Mouse (Mus musculus): ENCODE results near the gene Gm20388. TPM values are rescaled to one million over a fixed set of nuclear protein-coding genes. Genes with fewer than 3 reads are reported as not detected.

Gm20388 gene
- polyA plus RNA-seq, 1 experiment from 2014 or later = 4.4 TPM

- H3K4me2 ChIP-seq (replicated peaks) = no peak overlapping the region
- H3K27ac ChIP-seq = no peak overlapping the region
- no peak overlapping the region for H3K9ac ChIP-seq (replicated peaks)
- no peaks in the 10 kb centered on the region for H3K36me3 ChIP-seq
- H3K27me3 ChIP-seq = no peaks in the 10 kb centered on the region
- H3K4me3 ChIP-seq (replicated peaks) = no peak overlapping the region
- 77% methylated on average over 8 of the region's 8 CpGs for WGBS
- peaks cover 68% of the 10 kb centered on the region for H3K4me1 ChIP-seq (replicated peaks)
- no peaks in the 10 kb centered on the region for H3K9me3 ChIP-seq
- ATAC-seq = no peak
These were observed 4406.6 kb downstream of the Gm20388 start for GRCm38 (mm10) chr8:124317191-124317682.

- Histone ChIP-seq H3K4me3 (replicated peaks) (no peak overlapping the region), H3K36me3 (no peaks in the 10 kb centered on the region), H3K4me2 (replicated peaks) (no peak overlapping the region), H3K27ac (no peak overlapping the region), H3K4me1 (replicated peaks) (peaks cover 70% of the 10 kb centered on the region), H3K9me3 (no peaks in the 10 kb centered on the region), H3K27me3 (no peaks in the 10 kb centered on the region), H3K9ac (replicated peaks) (no peak overlapping the region)
- WGBS = 89% methylated on average over 6 of the region's 6 CpGs
- ATAC-seq = no peak
These were observed 4407.2 kb downstream of the Gm20388 start for GRCm38 (mm10) chr8:124317821-124318220.

- Histone ChIP-seq H3K4me1 (replicated peaks) (peaks cover 70% of the 10 kb centered on the region), H3K36me3 (peaks cover 4% of the 10 kb centered on the region), H3K27ac (no peak overlapping the region), H3K9ac (replicated peaks) (no peak overlapping the region), H3K4me3 (replicated peaks) (no peak overlapping the region), H3K9me3 (no peaks in the 10 kb centered on the region), H3K4me2 (replicated peaks) (no peak overlapping the region), H3K27me3 (no peaks in the 10 kb centered on the region)
- 80% methylated on average over 11 of the region's 11 CpGs for WGBS
- ATAC-seq = no peak
These were observed 4408.1 kb downstream of the Gm20388 start for GRCm38 (mm10) chr8:124318612-124319315.

GRCm38 (mm10) chr8:124319316-124319652 is 4408.6 kb downstream of the Gm20388 start:
- ATAC-seq = no peak
- H3K36me3 ChIP-seq = peaks cover 10% of the 10 kb centered on the region
- H3K4me3 ChIP-seq (replicated peaks) = no peak overlapping the region
- H3K27ac ChIP-seq = no peak overlapping the region
- no peak overlapping the region for H3K9ac ChIP-seq (replicated peaks)
- H3K9me3 ChIP-seq = no peaks in the 10 kb centered on the region
- H3K4me1 ChIP-seq (replicated peaks) = peaks cover 67% of the 10 kb centered on the region
- WGBS = 93% methylated on average over 4 of the region's 4 CpGs
- H3K27me3 ChIP-seq = no peaks in the 10 kb centered on the region
- no peak overlapping the region for H3K4me2 ChIP-seq (replicated peaks)

- Histone ChIP-seq H3K27ac (peak overlapping the region; percentile 77), H3K27me3 (no peaks in the 10 kb centered on the region), H3K4me3 (replicated peaks) (no peak overlapping the region), H3K9ac (replicated peaks) (no peak overlapping the region), H3K4me2 (replicated peaks) (0 out of 2 replicates have a peak overlapping the region, but pooled peaks have one; percentile 22), H3K4me1 (replicated peaks) (peaks cover 48% of the 10 kb centered on the region), H3K9me3 (no peaks in the 10 kb centered on the region), H3K36me3 (peaks cover 29% of the 10 kb centered on the region)
- ATAC-seq = peak; percentile 44; the same call in 1 of the 2 replicates
- whole genome bisulfite sequencing = 44% methylated on average over 12 of the region's 12 CpGs
These were observed 4410.7 kb downstream of the Gm20388 start for GRCm38 (mm10) chr8:124321227-124321840.

GRCm38 (mm10) chr8:124323356-124323755 is 4412.7 kb downstream of the Gm20388 start:
- Histone ChIP-seq H3K9me3 (no peaks in the 10 kb centered on the region), H3K27me3 (no peaks in the 10 kb centered on the region), H3K4me1 (replicated peaks) (peaks cover 31% of the 10 kb centered on the region), H3K4me2 (replicated peaks) (no peak overlapping the region), H3K36me3 (peaks cover 48% of the 10 kb centered on the region), H3K27ac (no peak overlapping the region), H3K9ac (replicated peaks) (no peak overlapping the region), H3K4me3 (replicated peaks) (no peak overlapping the region)
- no peak for ATAC-seq
- WGBS = 96% methylated on average over 14 of the region's 14 CpGs

- H3K4me2 ChIP-seq (replicated peaks) = no peak overlapping the region
- no peak for ATAC-seq
- H3K27me3 ChIP-seq = no peaks in the 10 kb centered on the region
- H3K4me1 ChIP-seq (replicated peaks) = peaks cover 15% of the 10 kb centered on the region
- no peak overlapping the region for H3K4me3 ChIP-seq (replicated peaks)
- H3K9ac ChIP-seq (replicated peaks) = no peak overlapping the region
- H3K9me3 ChIP-seq = no peaks in the 10 kb centered on the region
- H3K27ac ChIP-seq = 0 out of 2 replicates have a peak overlapping the region, but pooled peaks have one; percentile 53
- H3K36me3 ChIP-seq = peaks cover 80% of the 10 kb centered on the region
- WGBS = 81% methylated on average over 7 of the region's 7 CpGs
These were observed 4417.6 kb downstream of the Gm20388 start for GRCm38 (mm10) chr8:124328259-124328658.

GRCm38 (mm10) chr8:124329690-124330089 is 4419.0 kb downstream of the Gm20388 start:
- Histone ChIP-seq H3K27me3 (no peaks in the 10 kb centered on the region), H3K4me1 (replicated peaks) (peaks cover 15% of the 10 kb centered on the region), H3K4me2 (replicated peaks) (no peak overlapping the region), H3K36me3 (peaks cover 81% of the 10 kb centered on the region), H3K9ac (replicated peaks) (no peak overlapping the region), H3K27ac (peak overlapping the region; percentile 53), H3K4me3 (replicated peaks) (no peak overlapping the region), H3K9me3 (no peaks in the 10 kb centered on the region)
- 56% methylated on average over 10 of the region's 10 CpGs for WGBS
- no peak for ATAC-seq

- peak; percentile 65; the same call in 1 of the 2 replicates for ATAC-seq
- Histone ChIP-seq H3K4me1 (replicated peaks) (peaks cover 15% of the 10 kb centered on the region), H3K27me3 (no peaks in the 10 kb centered on the region), H3K36me3 (peaks cover 81% of the 10 kb centered on the region), H3K9ac (replicated peaks) (no peak overlapping the region), H3K4me3 (replicated peaks) (no peak overlapping the region), H3K9me3 (no peaks in the 10 kb centered on the region), H3K27ac (peak overlapping the region; percentile 45), H3K4me2 (replicated peaks) (no peak overlapping the region)
- 53% methylated on average over 2 of the region's 3 CpGs for WGBS
These were observed 4419.8 kb downstream of the Gm20388 start for GRCm38 (mm10) chr8:124330433-124330832.

- Histone ChIP-seq H3K36me3 (peaks cover 81% of the 10 kb centered on the region), H3K27ac (peak overlapping the region; percentile 45), H3K9ac (replicated peaks) (no peak overlapping the region), H3K4me3 (replicated peaks) (no peak overlapping the region), H3K4me1 (replicated peaks) (peaks cover 15% of the 10 kb centered on the region), H3K4me2 (replicated peaks) (no peak overlapping the region), H3K27me3 (no peaks in the 10 kb centered on the region), H3K9me3 (no peaks in the 10 kb centered on the region)
- 88% methylated on average over 3 of the region's 3 CpGs for WGBS
- ATAC-seq = peak; percentile 37; the same call in 1 of the 2 replicates
These were observed 4420.5 kb downstream of the Gm20388 start for GRCm38 (mm10) chr8:124331094-124331493.

GRCm38 (mm10) chr8:124331706-124332105 is 4421.1 kb downstream of the Gm20388 start:
- Histone ChIP-seq H3K4me1 (replicated peaks) (peaks cover 15% of the 10 kb centered on the region), H3K27ac (no peak overlapping the region), H3K9me3 (no peaks in the 10 kb centered on the region), H3K4me2 (replicated peaks) (no peak overlapping the region), H3K27me3 (no peaks in the 10 kb centered on the region), H3K4me3 (replicated peaks) (no peak overlapping the region), H3K36me3 (peaks cover 82% of the 10 kb centered on the region), H3K9ac (replicated peaks) (no peak overlapping the region)
- no peak for ATAC-seq
- WGBS = 58% methylated on average over 11 of the region's 11 CpGs

- Histone ChIP-seq H3K9ac (replicated peaks) (no peak overlapping the region), H3K27ac (no peak overlapping the region), H3K36me3 (peaks cover 94% of the 10 kb centered on the region), H3K9me3 (no peaks in the 10 kb centered on the region), H3K4me3 (replicated peaks) (no peak overlapping the region), H3K27me3 (no peaks in the 10 kb centered on the region), H3K4me2 (replicated peaks) (no peak overlapping the region), H3K4me1 (replicated peaks) (peaks cover 12% of the 10 kb centered on the region)
- no peak for ATAC-seq
- 90% methylated on average over 13 of the region's 13 CpGs for WGBS
These were observed 4425.7 kb downstream of the Gm20388 start for GRCm38 (mm10) chr8:124336302-124336701.

Data from midbrain, embryonic 13.5 days (tissue).